Mouse (Mus musculus) mouse embryonic stem cell (cell line): ENCODE results near the gene Rapgef6.

Experiments used
- in situ Hi-C, 2 experiments: fragments of 300-500 bp; cut with MboI; formaldehyde crosslinking; loops; 1 replicate in 1 of 2; 3 replicates in 1 of 2; pipeline ENCODE4 v1.14.3; 2019 to 2020; ENCODE audit warnings: low sequenced_read_pairs in 2 of 2, low pct_unique_long_range_greater_than_20kb in 1 of 2, mixed read lengths in 1 of 2; ENCODE audit not compliant: unreplicated experiment in 1 of 2

Rapgef6 gene

GRCm38 (mm10) chr11:54673575-54674298 is 151.1 kb downstream of the Rapgef6 start:
- in situ Hi-C loops = no loop called here

GRCm38 (mm10) chr11:54675792-54676489 is 153.3 kb downstream of the Rapgef6 start:
- in situ Hi-C loops = no loop called here

GRCm38 (mm10) chr11:54679141-54679540 is 156.5 kb downstream of the Rapgef6 start:
- in situ Hi-C loops = no loop called here

GRCm38 (mm10) chr11:54684831-54685230 is 162.2 kb downstream of the Rapgef6 start:
- in situ Hi-C loops = no loop called here

- in situ Hi-C loops = no loop called here
Measured at GRCm38 (mm10) chr11:54690171-54690570, 167.5 kb downstream of the Rapgef6 start.

GRCm38 (mm10) chr11:54691179-54691578 is 168.5 kb downstream of the Rapgef6 start:
- in situ Hi-C loops = no loop called here

GRCm38 (mm10) chr11:54693696-54694095 is 171.0 kb downstream of the Rapgef6 start:
- in situ Hi-C loops = no loop called here

- in situ Hi-C loops = no loop called here
Measured at GRCm38 (mm10) chr11:54694291-54694690, 171.6 kb downstream of the Rapgef6 start.

- in situ Hi-C loops = no loop called here
Measured at GRCm38 (mm10) chr11:54695951-54696350, 173.3 kb downstream of the Rapgef6 start.

- in situ Hi-C loops = no loop called here
Measured at GRCm38 (mm10) chr11:54697611-54698010, 175.0 kb downstream of the Rapgef6 start.

GRCm38 (mm10) chr11:54698636-54699035 is 176.0 kb downstream of the Rapgef6 start:
- in situ Hi-C loops = no loop called here

GRCm38 (mm10) chr11:54699972-54700371 is 177.3 kb downstream of the Rapgef6 start:
- in situ Hi-C loops = no loop called here

- in situ Hi-C loops = no loop called here
Measured at GRCm38 (mm10) chr11:54701848-54702247, 179.2 kb downstream of the Rapgef6 start.

GRCm38 (mm10) chr11:54703306-54703705 is 180.7 kb downstream of the Rapgef6 start:
- in situ Hi-C loops = no loop called here

GRCm38 (mm10) chr11:54708153-54708552 is 185.5 kb downstream of the Rapgef6 start:
- in situ Hi-C loops = loop anchor here (5.0 kb wide), 1 partner anchor 154 kb away; the partner anchor contains the start of gene Lyrm7 (in 2 of the 2)

- in situ Hi-C loops = loop anchor here (5.0 kb wide), 1 partner anchor 153 kb away; the partner anchor contains the start of gene Lyrm7 (in 2 of the 2)
Measured at GRCm38 (mm10) chr11:54709645-54710044, 187.0 kb downstream of the Rapgef6 start.

- in situ Hi-C loops = no loop called here
Measured at GRCm38 (mm10) chr11:54710512-54711293, 188.1 kb downstream of the Rapgef6 start.

GRCm38 (mm10) chr11:54712849-54713248 is 190.2 kb downstream of the Rapgef6 start:
- in situ Hi-C loops = no loop called here

- in situ Hi-C loops = no loop called here
Measured at GRCm38 (mm10) chr11:54717893-54718292, 195.2 kb downstream of the Rapgef6 start.
